Mouse (Mus musculus) ovary, postnatal 36 days (tissue): ENCODE data around the gene Ero1l.

Experiments used
- DNase-seq: peaks from one replicate; pipeline ENCODE4 v3.0.0; 2022; ENCODE audit warnings: low spot score, mixed read lengths

Ero1l gene

GRCm38 (mm10) chr14:45318426-45319236 lies at the start of gene Ero1l:
Gene Ero1l (minus strand): TSS chr14:45318771.
- peak; percentile 87 for DNase-seq

GRCm38 (mm10) chr14:45365196-45365587 lies 46.6 kb upstream of the Ero1l start:
- no peak for DNase-seq

GRCm38 (mm10) chr14:45364211-45365195 lies 45.9 kb upstream of the Ero1l start:
- DNase-seq: peak; percentile 11

GRCm38 (mm10) chr14:45350931-45351859 lies 32.6 kb upstream of the Ero1l start, which contains the start of gene Styx:
Gene Styx (plus strand): TSS chr14:45351093.
- DNase-seq: peak; percentile 99

GRCm38 (mm10) chr14:45329589-45330181 lies 11.1 kb upstream of the Ero1l start, which contains the start of gene Psmc6:
Gene Psmc6 (plus strand): TSS chr14:45329788.
- peak; percentile 90 for DNase-seq

- no peak for DNase-seq
These were observed 10.5 kb upstream of the Ero1l start for GRCm38 (mm10) chr14:45329018-45329588.

GRCm38 (mm10) chr14:45328072-45328713 lies 9.6 kb upstream of the Ero1l start:
- DNase-seq: no peak

- DNase-seq: no peak
These were observed 6.9 kb upstream of the Ero1l start for GRCm38 (mm10) chr14:45325471-45325870.

GRCm38 (mm10) chr14:45323320-45323719 lies 4.7 kb upstream of the Ero1l start:
- DNase-seq: no peak

- DNase-seq: no peak
These were observed 3.9 kb upstream of the Ero1l start for GRCm38 (mm10) chr14:45322450-45322849.

- DNase-seq: no peak
These were observed 3.1 kb upstream of the Ero1l start for GRCm38 (mm10) chr14:45321622-45322021.

- no peak for DNase-seq
These were observed 2.5 kb upstream of the Ero1l start for GRCm38 (mm10) chr14:45321067-45321466.

- no peak for DNase-seq
These were observed 1.5 kb upstream of the Ero1l start for GRCm38 (mm10) chr14:45320111-45320510.

GRCm38 (mm10) chr14:45319237-45319610 lies 653 bp upstream of the Ero1l start:
- no peak for DNase-seq

- DNase-seq: no peak
These were observed 605 bp downstream of the Ero1l start for GRCm38 (mm10) chr14:45317921-45318411.

- DNase-seq: no peak
These were observed 1.6 kb downstream of the Ero1l start for GRCm38 (mm10) chr14:45316927-45317326.

GRCm38 (mm10) chr14:45310101-45310500 lies 8.5 kb downstream of the Ero1l start:
- no peak for DNase-seq

GRCm38 (mm10) chr14:45309646-45310045 lies 8.9 kb downstream of the Ero1l start:
- peak; percentile 8 for DNase-seq

GRCm38 (mm10) chr14:45307630-45308328 lies 10.8 kb downstream of the Ero1l start:
- no peak for DNase-seq
